Mouse (Mus musculus) brown adipose tissue, adult 24 weeks (tissue): ENCODE results near the gene Snx14. TPM values are rescaled to one million over a fixed set of nuclear protein-coding genes. Genes with fewer than 3 reads are reported as not detected.

Experiments
- H3K27ac ChIP-seq: fragments of 200-500 bp; replicated peaks from 2 replicates; pipeline ENCODE4 v1.5.1; 2012; ENCODE audit warnings: low read depth, mild to moderate bottlenecking, low read length
- H3K4me1 ChIP-seq: fragments of 200-500 bp; 2 replicates; pipeline ENCODE4 v1.6.1; 2012; ENCODE audit warnings: low read length, mixed read lengths; ENCODE audit not compliant: control insufficient read depth, insufficient read depth, insufficient read length
- H3K4me3 ChIP-seq: fragments of 200-500 bp; 2 replicates; pipeline ENCODE4 v1.5.1; 2012; ENCODE audit warnings: low read depth, mild to moderate bottlenecking, low read length, moderate library complexity; ENCODE audit not compliant: insufficient read depth
- polyA plus RNA-seq: library from polyadenylated mRNA; stranded (reverse); fragments of >200 nt; gene quantifications from 2 replicates; pipeline ENCODE4 v1.2.4, GENCODE M21; 2012; ENCODE audit not compliant: missing spikeins, insufficient read depth, insufficient read length

Snx14 gene
- polyA plus RNA-seq, 1 experiment, result 29.7 TPM

GRCm38 (mm10) chr9:88367322-88367721 lies 71.4 kb downstream of the Snx14 start:
- Histone ChIP-seq H3K4me1 (no peaks in the 10 kb centered on the region), H3K27ac (no peak overlapping the region)

GRCm38 (mm10) chr9:88366819-88367218 lies 71.9 kb downstream of the Snx14 start:
- Histone ChIP-seq H3K27ac (no peak overlapping the region), H3K4me1 (no peaks in the 10 kb centered on the region), H3K4me3 (no peak overlapping the region)

More at GRCm38 (mm10) chr9:88367322-88367721, 71.4 kb downstream of the Snx14 start:
- no peak overlapping the region for H3K4me3 ChIP-seq

- H3K27ac ChIP-seq, result no peak overlapping the region
- no peak overlapping the region for H3K4me3 ChIP-seq
- 0 out of 2 replicates have a peak, but pooled peaks cover 3% of the 10 kb centered on the region for H3K4me1 ChIP-seq
Observed at GRCm38 (mm10) chr9:88366308-88366707, 72.5 kb downstream of the Snx14 start.

GRCm38 (mm10) chr9:88363102-88363501 lies 75.7 kb downstream of the Snx14 start:
- H3K4me1 ChIP-seq, result 0 out of 2 replicates have a peak, but pooled peaks cover 5% of the 10 kb centered on the region
- no peak overlapping the region for H3K27ac ChIP-seq
- no peak overlapping the region for H3K4me3 ChIP-seq

- H3K4me1 ChIP-seq, result 0 out of 2 replicates have a peak, but pooled peaks cover 5% of the 10 kb centered on the region
- no peak overlapping the region for H3K27ac ChIP-seq
- H3K4me3 ChIP-seq, result no peak overlapping the region
Observed at GRCm38 (mm10) chr9:88362055-88362850, 76.5 kb downstream of the Snx14 start.

GRCm38 (mm10) chr9:88361211-88361909 lies 77.4 kb downstream of the Snx14 start:
- H3K4me1 ChIP-seq, result 0 out of 2 replicates have a peak, but pooled peaks cover 5% of the 10 kb centered on the region
- H3K27ac ChIP-seq, result no peak overlapping the region
- H3K4me3 ChIP-seq, result no peak overlapping the region

GRCm38 (mm10) chr9:88359140-88359539 lies 79.6 kb downstream of the Snx14 start:
- Histone ChIP-seq H3K4me3 (no peak overlapping the region), H3K27ac (no peak overlapping the region), H3K4me1 (0 out of 2 replicates have a peak, but pooled peaks cover 5% of the 10 kb centered on the region)

GRCm38 (mm10) chr9:88357173-88357572 lies 81.6 kb downstream of the Snx14 start:
- H3K4me1 ChIP-seq, result 0 out of 2 replicates have a peak, but pooled peaks cover 5% of the 10 kb centered on the region
- H3K4me3 ChIP-seq, result no peak overlapping the region
- H3K27ac ChIP-seq, result no peak overlapping the region

GRCm38 (mm10) chr9:88353459-88353858 lies 85.3 kb downstream of the Snx14 start:
- Histone ChIP-seq H3K4me1 (no peaks in the 10 kb centered on the region), H3K4me3 (no peak overlapping the region), H3K27ac (no peak overlapping the region)

- H3K4me1 ChIP-seq, result no peaks in the 10 kb centered on the region
- no peak overlapping the region for H3K4me3 ChIP-seq
- no peak overlapping the region for H3K27ac ChIP-seq
Observed at GRCm38 (mm10) chr9:88352741-88353140, 86.0 kb downstream of the Snx14 start.

GRCm38 (mm10) chr9:88351163-88351562 lies 87.6 kb downstream of the Snx14 start:
- H3K27ac ChIP-seq, result no peak overlapping the region
- no peaks in the 10 kb centered on the region for H3K4me1 ChIP-seq

GRCm38 (mm10) chr9:88350317-88350716 lies 88.4 kb downstream of the Snx14 start:
- no peak overlapping the region for H3K4me3 ChIP-seq
- no peaks in the 10 kb centered on the region for H3K4me1 ChIP-seq
- no peak overlapping the region for H3K27ac ChIP-seq

More at GRCm38 (mm10) chr9:88351163-88351562, 87.6 kb downstream of the Snx14 start:
- no peak overlapping the region for H3K4me3 ChIP-seq

GRCm38 (mm10) chr9:88348623-88349022 lies 90.1 kb downstream of the Snx14 start:
- H3K4me3 ChIP-seq, result no peak overlapping the region

GRCm38 (mm10) chr9:88346857-88347256 lies 91.9 kb downstream of the Snx14 start:
- no peak overlapping the region for H3K27ac ChIP-seq
- no peak overlapping the region for H3K4me3 ChIP-seq
- H3K4me1 ChIP-seq, result no peaks in the 10 kb centered on the region

More at GRCm38 (mm10) chr9:88348623-88349022, 90.1 kb downstream of the Snx14 start:
- Histone ChIP-seq H3K4me1 (no peaks in the 10 kb centered on the region), H3K27ac (no peak overlapping the region)

- Histone ChIP-seq H3K27ac (no peak overlapping the region), H3K4me1 (no peaks in the 10 kb centered on the region), H3K4me3 (no peak overlapping the region)
Observed at GRCm38 (mm10) chr9:88344424-88344823, 94.3 kb downstream of the Snx14 start.
